Mouse (Mus musculus): ENCODE results near the gene Clec2d.
"Not testable (repeated sequence)": the region's sequence is repeated elsewhere in the genome, so short reads cannot be mapped to it uniquely, and the experiment has no call there.

Clec2d gene

GRCm38 (mm10) chr6:129186457-129187199 lies 6.2 kb downstream of the Clec2d start:
- in situ Hi-C loops (cut with MboI, MseI) = no loop called here

- in situ Hi-C loops (cut with MboI, MseI) = no loop called here
Observed at GRCm38 (mm10) chr6:129187200-129187651, 6.8 kb downstream of the Clec2d start.

DNA sequence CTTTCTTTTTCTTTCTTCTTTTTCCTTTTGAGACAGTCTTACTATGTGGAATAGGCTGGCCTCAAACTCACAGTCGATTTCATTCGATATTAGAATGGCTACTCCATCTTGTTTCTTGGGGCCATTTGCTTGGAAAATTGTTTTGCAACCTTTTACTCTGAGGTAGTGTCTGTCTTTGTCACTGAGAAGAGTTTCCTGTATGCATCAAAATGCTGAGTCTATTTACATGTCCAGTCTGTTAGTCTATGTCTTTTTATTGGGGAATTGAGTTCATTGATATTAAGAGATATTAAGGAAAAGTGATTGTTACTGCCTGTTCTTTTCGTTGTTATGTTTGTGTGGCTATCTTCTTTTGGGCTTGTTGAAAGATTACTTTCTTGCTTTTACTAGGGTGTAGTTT lies 7.4 kb downstream of the Clec2d start:
- in situ Hi-C loops (cut with MboI, MseI) = not testable (repeated sequence)

DNA sequence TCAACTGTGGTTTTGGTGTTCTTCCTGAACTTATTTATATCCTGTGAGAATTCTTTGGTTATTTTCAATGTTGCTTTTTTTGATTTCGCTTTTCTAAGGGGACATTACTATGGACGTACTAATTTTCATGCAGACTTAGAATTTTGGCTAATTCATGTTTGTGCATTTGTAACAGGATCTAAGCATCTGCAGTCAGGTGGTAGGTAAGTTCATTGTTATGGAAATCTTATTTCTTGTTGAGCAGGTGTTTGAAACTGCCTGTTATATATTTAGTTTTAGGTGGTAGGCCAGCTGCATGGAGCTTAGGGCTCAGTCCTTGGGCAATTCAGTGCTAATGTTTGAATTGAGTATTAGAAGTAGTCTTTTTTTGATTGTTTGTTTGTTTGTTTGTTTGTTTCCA lies 13.0 kb downstream of the Clec2d start:
- in situ Hi-C loops (cut with MboI, MseI) = no loop called here

DNA sequence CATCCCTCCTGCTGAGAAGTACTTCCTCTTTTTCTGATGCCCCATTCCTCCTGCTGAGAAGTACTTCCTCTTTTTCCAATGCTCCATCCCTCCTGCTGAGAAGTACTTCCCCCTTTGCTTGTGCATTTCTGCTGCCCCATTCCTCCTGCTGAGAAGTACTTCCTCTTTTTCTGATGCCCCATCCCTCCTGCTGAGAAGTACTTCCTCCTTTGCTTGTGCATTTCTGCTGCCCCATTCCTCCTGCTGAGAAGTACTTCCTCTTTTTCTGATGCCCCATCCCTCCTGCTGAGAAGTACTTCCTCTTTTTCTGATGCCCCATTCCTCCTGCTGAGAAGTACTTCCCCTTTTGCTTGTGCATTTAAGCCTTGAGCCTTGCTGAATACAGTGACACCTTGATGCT lies 19.7 kb downstream of the Clec2d start:
- in situ Hi-C loops (cut with MboI, MseI) = not testable (repeated sequence)

- in situ Hi-C loops (cut with MboI, MseI) = no loop called here
Observed at GRCm38 (mm10) chr6:129202306-129202705, 21.9 kb downstream of the Clec2d start.

GRCm38 (mm10) chr6:129204342-129204741 lies 23.9 kb downstream of the Clec2d start:
- in situ Hi-C loops (cut with MboI, MseI) = no loop called here

DNA sequence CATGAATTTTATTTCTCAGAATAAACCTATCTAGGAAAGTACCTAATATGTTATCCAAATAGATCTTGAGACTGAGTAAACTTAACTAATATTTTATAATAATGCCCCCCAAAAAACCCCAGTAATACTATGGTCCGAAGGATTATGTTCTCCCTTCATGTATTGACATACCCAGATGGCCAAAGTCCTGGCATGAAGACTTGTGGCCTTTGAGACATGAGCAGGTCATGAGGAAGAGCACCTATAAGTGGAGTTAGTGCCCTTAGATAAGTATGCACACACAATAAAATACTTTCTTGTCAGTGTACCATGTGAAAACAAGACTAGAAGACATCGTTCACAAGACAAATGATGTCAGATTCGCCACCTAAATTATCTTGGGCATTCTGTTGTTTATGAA lies 24.4 kb downstream of the Clec2d start:
- in situ Hi-C loops (cut with MboI, MseI) = no loop called here

- in situ Hi-C loops (cut with MboI, MseI) = no loop called here
Observed at GRCm38 (mm10) chr6:129208891-129209519, 28.6 kb downstream of the Clec2d start.

DNA sequence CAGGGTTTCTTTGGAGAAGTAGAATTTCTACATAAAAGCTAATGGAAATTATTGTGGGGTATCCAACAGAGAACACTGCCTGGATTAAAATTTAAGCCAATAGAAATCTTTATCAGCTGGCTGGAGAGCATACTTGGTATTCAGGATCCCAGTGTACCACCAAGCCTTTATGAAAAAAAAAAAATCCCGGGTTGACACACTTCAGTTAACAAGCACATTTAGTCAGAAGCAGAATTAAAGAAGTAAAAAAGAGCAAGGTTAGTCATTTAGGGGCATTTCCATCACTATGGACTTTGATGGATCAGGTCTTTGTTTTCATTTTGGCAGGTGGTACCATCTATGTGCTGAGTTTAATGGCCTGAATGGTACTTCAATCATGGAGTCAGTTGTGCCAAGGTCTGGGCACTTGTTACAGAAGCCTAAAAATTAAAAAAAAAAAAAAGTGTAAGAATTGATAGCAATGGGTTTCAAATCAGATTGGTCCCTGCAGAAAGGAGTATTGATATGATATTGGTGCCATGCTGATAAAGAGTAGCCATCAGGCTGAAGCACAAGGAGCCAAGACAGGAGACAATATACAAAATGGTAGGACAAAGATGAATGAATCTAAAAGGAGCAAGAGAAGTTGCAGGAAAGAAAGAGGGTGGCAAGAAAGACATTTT lies 29.5 kb downstream of the Clec2d start:
- in situ Hi-C loops (cut with MboI, MseI) = no loop called here

DNA sequence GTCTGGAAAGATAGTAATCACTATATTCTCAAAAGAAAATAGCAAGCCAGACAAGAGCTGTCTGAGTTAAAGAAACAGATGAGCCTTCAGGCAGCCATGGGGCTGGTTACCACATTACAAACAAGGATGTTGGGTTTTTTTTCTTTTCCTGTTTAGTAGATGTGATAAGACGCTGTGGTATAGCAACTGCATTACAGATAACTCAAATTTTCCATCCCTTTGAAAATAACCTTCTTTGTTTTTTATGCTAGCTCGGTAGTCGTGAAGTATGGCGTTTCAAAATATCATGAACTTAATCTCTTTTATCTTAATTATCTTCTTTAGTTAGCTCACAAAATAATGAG lies 30.0 kb downstream of the Clec2d start:
- in situ Hi-C loops (cut with MboI, MseI) = no loop called here

DNA sequence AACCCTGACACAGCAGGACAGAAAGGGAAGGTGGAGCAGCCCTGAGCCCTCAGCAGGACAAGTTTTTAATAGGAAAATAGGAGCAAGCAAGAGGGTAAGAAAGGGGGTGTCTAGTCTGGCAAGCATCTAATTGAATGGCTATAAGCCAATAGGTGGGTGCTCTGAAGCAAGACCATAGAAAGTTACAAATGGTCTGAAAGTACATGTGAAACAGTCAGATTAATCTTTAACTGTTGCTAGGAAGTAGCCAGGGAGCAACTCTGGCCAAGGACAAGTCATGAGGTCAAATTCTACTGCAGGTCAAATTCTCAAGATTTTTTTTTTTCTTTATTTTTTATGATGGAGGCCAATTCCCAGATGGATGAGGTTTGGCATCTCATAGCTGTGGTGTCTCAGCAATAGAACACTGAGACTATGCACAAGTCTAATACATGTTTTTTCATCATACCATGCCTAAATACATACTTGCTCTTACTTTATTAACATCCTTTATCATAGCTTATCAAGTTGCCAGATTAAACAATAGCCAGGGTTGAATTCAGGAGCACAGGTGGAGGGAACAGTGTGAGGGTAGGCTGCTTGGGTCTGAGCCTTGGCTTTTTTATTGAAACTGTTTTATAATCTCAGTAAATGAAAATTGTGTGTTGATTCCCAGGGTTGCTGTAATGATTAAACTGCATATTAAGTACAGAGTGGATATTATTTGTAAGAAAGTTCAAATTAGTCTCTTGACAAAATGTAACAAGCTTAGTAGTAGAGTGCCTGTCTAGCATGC lies 32.2 kb downstream of the Clec2d start:
- in situ Hi-C loops (cut with MboI, MseI) = no loop called here

DNA sequence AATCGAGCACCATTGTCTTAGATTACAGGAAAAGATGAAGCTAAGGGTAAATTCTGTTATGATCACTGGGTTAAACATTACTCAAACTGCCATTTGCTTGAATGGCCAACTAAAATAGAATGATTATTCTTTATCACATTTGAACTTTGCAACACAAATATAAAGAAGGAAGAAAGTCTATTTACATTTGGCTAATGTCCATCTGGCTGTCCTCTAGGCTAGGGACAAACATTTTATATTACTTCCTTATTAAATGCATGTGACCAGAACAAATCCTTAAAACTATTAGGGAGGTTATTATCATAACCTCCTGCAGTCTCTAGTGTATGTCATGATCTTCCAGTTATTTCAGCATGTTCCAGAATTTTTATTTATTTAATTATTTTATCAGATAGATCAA lies 33.1 kb downstream of the Clec2d start:
- in situ Hi-C loops (cut with MboI, MseI) = no loop called here

GRCm38 (mm10) chr6:129214263-129214662 lies 33.8 kb downstream of the Clec2d start:
- in situ Hi-C loops (cut with MboI, MseI) = no loop called here

DNA sequence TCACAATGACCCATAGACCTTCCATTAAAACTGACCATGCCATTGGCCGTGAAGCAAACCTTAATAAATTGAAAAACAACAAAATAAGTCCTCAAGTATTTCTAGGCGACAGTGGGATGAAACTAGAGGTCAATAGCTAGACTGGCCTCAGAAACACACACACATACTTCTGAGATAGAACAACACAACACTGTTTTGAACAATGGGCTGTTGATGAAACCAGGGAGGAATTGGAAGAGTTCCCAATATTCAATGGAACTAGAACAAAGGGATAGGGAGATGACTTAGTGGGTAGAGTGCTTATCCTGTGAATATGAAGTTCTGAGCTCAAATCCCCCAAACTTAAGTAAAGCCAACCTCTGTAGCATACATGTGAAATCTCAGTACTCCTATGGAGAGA lies 34.6 kb downstream of the Clec2d start:
- in situ Hi-C loops (cut with MboI, MseI) = no loop called here

DNA sequence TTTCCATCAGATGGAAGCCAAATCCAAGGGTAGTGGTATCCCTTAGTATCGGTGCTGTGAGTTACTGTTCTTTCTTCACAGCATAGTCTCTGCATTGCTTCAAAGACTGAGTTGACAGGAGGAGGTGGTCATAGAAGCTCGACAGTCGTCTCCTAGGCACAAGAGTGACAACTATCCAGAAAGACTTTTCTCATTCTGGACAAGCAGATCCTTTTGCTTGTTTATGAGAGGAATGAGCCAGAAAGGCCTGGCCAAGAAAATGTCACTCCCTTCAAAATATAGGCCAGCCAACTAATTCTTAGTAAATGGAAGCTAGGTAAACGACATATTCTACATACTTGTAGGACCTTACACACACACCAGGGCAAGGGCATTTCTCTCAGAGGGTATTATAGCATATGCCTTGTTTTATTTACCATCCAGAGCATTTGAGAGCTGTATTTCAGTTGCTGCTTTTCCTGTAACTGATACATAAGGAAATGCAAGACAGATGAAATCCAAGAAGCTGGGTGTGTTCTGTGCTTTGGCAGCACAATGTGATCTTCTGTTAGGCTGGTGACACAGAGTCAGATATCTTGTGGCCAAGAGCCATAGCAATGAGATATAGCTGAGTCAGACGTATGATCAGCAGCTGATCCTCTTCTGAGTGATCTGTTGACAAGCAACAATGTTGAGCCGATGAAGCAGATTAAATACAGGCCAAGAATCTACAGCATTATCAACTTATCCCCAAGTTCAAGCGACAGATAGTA lies 35.6 kb downstream of the Clec2d start:
- in situ Hi-C loops (cut with MboI, MseI) = no loop called here

DNA sequence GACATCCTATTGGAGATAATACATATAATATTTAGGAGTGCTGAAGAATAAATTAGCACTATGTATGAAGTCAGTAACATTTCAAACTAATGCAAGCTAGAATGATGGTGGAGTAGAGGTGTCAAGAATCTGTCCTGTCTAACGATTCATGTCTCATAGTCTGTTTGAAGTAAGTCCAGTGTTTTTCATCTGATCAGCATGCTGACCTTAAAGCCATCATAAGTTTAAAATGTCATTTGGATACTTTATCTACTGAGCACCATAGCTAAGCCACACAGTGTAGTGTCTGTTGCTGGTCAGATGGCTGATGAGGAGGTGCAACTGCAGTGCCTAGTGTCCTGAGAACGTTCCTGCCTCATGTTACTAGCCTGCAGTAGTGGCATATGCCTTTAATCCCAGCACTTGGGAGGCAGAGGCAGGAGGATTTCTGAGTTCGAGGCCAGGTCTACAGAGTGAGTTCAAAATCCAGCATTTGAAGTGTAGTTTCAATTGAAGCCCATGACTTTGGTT lies 36.4 kb downstream of the Clec2d start:
- in situ Hi-C loops (cut with MboI, MseI) = no loop called here

- in situ Hi-C loops (cut with MboI, MseI) = no loop called here
Observed at GRCm38 (mm10) chr6:129218191-129218696, 37.8 kb downstream of the Clec2d start.

DNA sequence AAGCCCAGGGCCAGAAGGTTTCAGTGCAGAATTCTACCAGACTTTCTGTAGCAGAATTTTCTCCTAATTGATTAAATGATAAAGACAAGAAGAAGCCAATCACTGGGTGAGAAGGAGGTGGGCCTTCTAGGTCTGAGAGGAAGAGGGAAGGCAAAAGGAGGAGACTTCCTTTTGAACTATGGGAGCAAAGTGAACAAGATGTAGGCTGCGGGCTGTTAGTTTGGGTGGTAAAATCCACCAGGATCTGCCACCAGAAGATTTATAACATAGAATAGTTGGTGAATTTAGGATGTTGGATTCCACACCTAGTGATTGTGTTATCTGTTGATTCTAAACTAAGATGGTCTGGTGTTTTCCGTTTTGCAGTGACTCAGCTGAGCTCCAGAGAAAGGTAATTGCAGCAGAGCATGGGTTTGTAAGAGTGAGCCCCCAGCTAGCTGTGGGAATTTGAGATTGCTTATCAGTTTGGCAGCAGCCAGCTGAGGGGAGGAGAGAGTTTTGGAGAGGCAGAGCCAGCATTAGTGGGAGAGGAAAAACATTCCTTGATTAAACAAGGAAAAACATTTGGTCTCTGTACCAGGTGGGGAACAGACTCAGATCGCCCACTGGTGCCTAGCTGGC lies 39.6 kb downstream of the Clec2d start:
- in situ Hi-C loops (cut with MboI, MseI) = no loop called here

DNA sequence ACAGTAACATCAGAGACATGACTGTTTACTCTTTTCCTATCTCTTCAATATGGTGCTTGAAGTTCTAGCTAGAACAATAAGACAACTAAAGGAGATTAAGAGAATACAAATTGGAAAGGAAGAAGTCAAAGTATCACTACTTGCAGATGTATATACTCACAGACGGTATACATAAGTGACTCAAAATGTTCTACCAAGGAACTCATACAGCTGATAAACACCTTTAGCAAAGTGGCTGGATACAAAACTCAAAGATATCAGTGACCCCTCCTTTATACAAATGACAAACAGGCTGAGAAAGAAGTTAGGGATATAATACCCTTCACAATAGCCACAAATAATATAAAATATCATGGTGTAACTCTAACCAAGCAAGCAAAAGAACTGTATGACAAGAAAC lies 40.6 kb downstream of the Clec2d start:
- in situ Hi-C loops (cut with MboI, MseI) = no loop called here
